Mouse (Mus musculus) kidney, adult 9 months (tissue): ENCODE measurements at regions not wholly inside any gene's neighbourhood (a gene's known extent, or its start where the extent isn't known, plus 50 kb on each side); places are given as distances from the start of the nearest gene placed in this dataset.

Experiments used
- DNase-seq: peaks from one replicate; pipeline ENCODE4 v3.0.0; 2022

DNA sequence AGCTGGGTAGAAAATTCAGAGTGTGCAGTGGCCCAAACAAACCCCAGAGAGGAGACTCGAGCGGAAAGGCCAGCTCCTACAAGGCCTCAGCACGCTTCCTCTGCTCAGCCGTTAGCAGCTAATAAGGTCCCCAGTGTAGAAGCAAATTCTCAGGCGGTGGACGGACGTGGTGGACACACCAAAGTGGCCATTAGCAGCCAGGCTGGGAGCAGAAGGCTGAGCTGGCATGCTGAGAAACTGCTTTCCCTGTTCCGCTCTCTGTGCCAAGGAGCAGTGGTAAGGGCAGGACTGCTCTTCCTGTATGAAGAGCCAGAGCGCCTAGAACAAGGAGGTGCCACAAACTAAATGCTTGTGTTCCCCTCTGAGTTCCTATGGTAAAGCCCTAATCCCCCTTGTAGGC lies 282.1 kb upstream of the Id2 start:
- no peak for DNase-seq

DNA sequence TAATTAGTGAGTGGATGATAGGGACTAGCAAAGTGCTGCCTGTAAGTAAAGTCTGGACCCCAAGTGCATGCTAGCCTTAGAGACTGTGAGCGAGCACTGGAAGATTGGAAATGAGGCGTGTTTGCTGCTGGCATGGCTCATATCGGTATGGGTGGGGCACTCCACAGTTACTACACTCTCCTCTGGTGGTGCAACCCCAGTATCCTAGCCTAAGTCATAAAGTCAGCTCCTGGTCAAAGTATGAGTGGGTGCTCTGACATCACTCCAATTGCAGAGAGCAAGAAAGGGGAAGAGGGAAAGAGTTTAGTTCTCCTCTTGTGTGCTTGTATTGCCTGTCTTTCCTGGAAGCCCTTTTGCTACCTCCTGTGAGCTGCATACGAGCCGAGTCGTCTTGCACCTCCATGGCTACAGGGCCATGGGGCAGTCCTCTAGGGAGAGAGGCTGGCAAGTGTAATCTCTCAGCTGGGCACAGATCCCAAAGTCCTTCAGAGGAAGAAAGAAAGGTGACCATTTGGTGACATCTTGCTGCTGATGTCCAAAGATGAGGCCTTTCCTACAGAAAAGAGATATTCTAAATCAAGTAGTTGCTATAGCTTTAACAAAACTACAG lies 281.2 kb upstream of the Id2 start:
- no peak for DNase-seq

DNA sequence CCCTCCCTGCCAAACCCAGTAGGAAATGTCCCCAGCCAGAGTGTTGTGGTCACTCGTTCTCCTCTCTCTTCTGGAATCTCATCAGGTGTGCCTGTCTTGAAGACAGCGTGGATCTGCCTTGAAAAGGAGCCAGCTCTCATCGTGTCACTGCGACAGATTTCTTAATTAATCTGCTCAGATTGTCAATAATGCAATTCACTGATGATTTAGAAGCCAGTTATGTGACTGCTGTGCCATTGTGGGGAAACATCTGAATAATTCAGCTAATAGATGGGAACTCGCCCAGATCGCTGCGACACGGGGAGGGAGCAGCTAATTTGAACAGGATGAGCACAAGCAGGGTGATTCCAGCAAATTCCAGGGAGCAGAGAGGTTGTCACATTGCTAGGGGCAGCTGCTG lies 279.5 kb upstream of the Id2 start:
- no peak for DNase-seq

DNA sequence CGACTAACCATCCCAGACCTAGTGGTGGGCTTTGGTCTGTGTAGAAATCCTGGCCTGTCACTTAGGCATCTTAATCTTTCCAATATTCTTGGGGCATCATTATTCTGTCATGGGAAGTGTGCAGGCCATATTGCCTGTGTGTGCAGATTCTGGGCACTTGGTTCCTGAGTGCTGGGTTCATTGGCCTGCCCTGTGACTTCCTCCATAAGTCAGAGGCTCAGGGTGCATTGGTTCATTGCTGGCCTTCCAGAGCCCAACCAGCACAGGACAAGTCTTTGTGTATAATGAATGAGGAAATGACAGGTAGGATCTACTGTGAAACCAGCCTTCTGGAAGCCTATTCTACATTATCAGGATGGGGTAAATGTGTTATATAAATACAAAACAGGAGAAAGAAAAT lies 270.6 kb upstream of the Id2 start:
- DNase-seq: no peak

DNA sequence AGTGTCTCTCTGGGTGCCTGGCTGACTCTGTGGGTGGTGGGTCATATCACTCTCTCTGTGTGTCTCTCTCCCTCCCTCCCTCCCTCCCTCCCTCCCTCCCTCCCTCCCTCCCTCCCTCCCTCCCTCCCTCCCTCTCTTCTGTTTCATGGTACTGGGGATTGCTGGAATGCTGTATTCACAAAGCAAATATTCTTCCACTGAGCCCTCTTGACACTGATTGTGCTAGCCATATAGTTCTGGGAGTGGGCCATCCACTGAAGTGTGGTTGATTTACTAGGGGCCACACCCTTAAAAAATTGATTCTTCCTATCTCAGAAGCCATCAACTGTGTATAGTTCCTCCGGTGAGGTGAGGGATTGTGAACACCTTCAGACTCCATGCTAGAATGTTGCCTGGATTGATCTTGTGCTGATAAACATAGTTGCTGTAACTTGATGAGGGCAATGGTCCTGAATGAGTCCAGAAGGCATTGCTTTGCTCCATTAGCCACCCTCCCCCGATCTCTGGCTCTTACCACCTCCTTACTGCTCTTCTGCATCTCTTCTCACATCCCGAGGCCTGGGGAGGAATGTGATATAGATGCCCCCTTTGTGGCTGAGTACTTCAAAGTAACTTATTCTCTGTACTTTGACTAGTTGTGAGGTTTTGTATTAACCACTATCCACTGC lies 268.8 kb upstream of the Id2 start:
- DNase-seq: peak; percentile 31

DNA sequence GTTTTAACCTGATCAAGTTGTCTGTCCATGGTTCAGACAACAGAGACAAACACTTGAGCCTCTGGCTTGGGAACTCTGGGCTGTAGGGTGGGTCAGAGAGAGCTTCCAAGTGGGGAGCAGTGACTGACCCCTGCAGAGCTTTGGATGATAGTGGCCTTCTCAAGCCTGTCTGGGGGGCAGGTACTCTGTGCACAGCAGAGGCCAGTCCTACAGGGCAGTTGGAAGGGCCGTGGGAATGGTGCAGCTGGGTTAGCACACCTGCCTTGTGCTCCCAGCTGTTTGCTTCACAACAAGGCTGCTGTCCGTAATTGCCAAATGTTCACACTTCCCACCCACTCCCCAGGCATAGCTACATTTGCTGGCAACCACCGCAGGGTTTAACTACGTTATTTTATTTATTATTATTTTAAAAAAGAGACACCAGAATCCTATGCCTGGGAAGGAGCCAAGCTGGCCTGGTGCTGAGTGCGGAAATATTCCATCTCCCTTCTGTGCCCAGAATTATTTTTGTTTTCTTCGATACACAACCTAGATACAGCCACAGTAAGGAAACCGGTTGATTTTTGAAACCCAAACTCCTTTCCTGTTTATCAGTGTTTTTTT lies 268.1 kb upstream of the Id2 start:
- DNase-seq: no peak

DNA sequence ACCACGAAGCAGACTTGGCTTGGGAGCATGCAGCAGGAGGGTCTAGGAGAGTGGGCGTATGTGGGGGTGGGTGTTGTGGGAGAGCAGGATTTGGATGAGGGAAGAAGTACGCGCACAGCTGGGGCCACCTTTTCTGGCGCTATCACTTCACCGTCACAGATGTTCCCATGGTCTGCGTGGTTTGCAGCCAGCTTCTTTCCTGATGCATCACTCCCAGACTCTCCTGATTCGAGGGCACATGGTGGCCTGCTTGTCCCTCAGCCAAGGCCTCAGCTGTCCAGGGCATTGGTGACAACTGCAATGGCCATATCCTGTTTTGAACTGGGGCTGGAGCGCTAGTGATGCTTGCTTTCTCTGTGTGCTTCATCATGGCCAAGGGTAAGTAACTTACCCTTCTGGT lies 266.9 kb upstream of the Id2 start:
- no peak for DNase-seq

DNA sequence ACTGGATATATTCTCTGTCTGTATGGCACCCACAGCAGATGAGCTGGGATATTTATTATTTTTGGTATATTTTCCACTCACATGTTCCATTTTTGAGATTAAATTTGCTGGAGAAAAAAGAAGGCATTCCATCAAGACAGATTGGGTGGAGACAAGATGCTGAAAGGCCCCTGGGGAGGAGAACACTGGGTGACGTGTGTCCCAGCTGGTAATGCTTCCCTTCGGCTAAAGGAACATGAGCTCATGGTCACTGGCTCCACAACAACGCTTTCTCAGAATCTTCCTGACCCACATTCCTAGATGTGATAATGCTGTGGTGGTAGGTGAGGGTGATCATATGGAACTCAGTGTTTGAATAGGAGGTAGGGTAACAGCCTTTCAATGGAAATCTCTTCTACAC lies 266.4 kb upstream of the Id2 start:
- DNase-seq: no peak

DNA sequence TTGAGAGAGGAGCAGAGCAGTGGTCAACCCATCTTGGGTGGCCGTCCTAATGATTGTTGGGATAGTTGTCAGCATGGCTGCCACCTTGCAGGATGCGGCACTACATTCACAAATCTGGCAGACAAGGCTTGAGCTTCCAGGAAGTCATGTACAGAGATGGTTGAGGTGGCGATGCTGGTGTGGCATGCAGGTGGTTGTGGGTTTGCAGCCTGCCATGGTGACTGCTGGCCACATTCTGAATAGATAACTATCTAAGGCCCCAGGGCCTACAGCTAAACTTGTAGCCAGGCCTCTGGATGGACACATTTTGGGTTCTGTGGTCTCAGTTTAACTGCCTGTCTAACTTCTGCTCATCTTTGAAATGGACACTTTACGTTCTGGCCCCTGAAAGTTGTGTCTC lies 265.8 kb upstream of the Id2 start:
- DNase-seq: no peak

DNA sequence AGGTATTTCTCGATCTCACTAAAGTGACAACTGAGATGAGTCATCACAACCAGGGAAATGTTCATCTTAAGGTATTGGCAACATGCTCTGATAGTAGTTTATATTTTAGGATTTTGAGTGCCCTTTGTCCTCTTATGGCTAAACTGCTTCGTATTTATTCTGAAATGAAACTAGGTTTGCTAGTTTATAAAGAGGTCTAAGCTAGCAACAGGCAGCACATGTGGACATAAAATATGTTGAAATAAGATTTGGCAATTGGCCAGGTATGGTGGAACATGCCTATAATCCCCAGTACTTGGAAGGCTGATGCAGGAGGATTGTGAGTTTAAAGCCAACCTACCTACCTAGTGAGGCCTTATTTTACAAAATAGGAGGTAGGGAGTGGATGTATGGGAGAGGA lies 263.8 kb upstream of the Id2 start:
- DNase-seq: no peak

DNA sequence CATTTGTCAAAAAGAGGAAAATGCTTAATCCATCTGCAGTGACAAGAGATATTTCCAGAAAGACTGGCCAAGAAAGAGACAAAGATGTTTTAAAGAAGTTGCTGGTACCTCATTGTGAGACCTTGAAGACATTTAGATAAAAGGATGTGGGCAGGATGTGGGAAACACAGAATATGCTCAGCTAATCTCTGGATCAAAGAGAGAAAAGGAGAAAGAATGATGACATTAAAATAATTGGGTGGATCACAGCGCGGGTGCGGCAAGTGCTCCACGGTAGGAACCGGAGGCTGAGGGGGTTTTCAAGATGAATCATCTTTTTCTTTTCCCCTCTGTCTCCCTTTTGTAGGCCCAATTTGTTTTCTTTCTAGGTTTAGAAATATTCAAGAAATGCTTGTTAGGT lies 263.0 kb upstream of the Id2 start:
- DNase-seq: no peak

DNA sequence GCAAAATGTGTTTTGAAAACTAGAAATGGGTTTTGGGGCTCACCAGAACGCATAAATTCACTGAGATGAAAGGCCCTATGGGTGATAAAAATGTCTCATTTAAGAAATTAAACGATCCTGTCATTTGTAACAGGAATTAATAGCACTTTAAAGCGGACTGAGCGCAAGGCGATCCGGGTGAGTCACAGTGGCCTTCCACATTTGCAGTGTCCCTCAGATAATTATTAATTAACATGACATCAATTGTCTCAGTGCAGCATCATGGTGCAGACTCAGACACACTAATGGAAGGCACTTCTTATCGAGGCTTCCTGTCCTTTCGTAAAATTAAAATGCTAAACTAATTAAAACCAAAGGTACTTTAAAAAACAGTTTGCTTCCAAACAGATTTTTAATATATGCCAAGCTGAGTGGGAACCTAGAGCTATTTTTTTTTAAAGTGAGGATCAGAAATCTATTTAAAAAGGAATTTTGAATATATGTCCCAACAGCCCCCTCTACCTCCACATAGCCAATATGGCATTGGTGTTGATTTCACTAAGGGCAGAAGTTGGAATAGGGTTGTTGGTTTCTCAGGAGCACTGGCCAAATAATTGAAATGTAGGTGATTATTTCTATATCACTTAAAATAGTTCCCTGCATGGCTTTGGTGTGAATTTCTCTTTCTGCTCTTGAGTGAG lies 262.0 kb upstream of the Id2 start:
- DNase-seq: no peak

DNA sequence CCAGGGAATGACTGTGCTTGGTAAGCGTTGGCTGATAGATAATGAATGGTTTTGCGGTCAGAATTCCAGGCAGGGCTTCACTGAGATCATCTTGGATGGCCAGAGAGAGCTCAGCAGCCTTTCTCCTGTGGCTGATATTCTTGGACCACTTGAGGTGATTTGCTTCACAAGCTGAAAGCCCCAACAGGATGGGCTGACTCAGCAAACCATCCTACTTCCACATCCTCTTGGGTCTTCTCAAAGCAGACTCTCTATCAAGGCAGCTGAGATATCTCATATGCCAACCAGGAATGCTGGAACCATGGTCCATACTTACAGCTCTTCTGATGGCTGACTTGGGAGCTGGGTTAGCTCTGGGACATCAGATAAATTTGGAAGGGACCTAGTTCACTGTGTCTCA lies 259.8 kb upstream of the Id2 start:
- no peak for DNase-seq

DNA sequence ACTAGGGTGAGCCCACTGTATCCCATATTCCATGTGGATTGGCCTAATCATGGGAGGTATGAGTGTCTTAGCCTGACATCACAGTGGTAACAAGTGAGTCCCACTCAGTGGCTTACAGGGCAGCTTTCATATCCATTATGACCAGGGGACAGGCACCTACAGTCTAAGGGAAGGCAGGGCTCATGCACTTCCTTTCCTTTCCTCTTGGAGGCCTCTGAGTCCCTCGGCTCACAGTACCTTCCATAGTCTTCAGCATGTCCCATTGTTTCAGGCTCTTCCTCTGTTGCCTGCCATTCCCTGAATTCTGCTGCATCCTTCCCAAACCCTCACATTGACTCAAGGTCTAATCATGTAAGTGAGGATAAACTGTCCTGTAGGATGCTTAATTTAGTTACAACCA lies 258.3 kb upstream of the Id2 start:
- DNase-seq: no peak

DNA sequence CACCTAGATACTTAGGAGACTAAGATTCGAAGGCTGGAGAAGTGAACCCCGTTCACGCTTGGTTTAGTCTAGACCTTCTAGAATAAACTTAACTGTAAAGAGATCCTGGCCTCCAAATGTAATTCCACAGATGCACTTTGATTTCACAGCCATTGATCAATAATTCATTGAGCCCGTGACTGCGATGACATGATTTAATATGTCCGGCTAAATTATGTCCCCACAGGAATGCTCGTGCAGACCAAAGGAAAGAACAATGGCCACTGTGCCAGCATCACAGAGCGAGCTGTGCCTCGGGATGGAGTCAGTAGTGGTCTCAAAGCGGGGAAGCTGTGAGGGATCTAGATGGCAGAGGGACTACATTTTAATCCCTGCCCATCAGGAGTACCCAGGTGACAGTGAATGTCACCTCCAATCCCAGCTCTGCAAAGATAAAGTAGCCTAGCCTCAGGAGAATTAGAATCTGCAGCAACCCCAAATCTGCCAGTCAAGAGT lies 256.5 kb upstream of the Id2 start:
- DNase-seq: no peak

DNA sequence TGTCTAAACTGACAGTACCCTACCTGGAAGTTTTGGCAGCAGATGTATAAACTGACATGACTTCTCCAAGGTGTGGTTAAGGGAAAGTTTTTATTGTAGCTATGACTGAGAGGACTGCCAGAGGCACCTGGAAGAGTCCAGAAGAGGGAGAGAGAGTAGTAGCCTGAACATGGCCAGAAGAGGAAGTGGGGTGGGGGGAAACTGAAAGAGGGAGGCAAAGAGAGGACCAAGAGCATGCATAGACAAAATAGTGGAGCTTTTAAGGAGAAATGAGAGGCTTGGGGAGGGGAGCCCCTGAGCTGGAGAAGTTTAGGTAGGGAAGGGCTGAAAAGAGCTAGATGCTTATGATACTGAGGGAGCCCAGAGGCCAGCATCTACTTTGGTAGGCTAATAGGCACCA lies 255.2 kb upstream of the Id2 start:
- DNase-seq: no peak

DNA sequence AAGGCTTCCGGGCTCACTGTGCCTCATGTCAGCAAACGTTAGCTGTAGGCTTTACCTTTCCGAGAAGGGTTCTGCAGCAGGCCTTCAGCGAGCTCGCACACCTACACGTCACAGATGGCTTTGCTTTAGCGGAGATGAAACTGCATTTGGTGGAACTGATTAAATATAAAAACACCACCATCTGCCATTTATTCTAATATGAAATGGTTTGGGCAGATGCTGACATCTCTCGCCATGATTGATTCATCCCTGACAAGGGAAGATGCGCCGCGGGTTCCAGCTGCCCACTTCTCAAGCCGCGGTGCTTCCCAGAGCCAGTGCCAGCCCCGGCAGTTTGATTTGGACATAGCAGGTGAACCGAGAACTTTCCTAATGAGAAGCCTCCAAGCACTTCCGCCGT lies 247.4 kb upstream of the Id2 start:
- no peak for DNase-seq

DNA sequence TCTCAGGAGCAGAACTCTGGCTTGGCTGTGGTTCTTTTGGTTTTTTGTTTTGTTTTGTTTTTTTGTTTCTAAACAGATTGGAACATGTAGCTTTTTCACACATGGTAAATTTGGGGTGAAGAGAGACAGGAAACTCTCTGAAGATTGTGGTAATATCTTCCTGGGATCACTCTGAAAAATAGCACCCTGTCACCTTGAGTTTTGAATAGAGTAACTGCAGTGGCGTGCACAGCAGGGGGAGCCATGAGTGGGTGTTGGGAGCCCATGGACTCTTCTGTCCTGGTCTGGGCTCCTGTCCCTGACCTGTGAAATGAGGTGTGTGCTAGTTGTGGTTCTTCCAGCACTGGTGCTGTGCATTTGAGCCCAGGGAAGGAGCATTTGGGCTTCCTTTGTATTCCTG lies 241.8 kb upstream of the Id2 start:
- no peak for DNase-seq

DNA sequence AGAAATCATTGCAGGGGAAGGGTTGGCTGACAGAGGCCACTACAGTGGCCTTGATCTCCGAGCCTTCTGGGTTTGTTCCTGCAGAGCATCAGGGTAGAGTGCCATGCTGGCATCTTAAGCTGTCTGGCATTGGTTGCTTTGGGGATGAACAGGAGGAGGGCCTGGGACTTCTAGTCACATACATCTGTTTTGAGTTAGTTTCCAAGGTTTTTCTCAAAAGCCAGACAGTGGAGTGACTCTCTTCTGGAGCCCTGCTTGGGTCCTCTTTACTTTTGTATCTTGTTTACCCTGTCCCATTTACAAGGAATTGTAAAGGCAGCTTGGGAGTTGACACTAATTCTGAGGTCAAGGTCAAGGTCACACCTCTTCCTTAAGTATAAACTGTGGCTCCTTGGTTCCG lies 239.0 kb upstream of the Id2 start:
- no peak for DNase-seq

DNA sequence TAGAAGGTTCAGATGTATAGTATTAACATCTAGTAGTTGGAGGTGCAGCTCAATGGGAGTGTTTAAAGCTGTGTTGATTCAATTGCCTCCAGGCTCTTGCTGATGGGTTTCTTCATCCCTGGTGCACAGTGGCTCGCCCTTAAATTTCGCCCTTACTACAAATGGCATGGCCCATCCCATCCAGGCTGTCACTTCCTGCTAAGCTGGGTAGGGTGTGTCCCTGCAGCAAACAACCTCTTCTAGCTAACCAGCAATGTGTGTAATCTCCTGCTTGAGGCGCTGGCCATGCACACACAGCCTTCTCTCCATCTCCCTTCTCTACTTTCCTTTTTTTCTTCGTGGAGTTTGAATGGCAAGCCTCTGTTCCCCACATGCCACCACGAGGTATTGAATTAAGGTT lies 238.1 kb upstream of the Id2 start:
- DNase-seq: no peak

DNA sequence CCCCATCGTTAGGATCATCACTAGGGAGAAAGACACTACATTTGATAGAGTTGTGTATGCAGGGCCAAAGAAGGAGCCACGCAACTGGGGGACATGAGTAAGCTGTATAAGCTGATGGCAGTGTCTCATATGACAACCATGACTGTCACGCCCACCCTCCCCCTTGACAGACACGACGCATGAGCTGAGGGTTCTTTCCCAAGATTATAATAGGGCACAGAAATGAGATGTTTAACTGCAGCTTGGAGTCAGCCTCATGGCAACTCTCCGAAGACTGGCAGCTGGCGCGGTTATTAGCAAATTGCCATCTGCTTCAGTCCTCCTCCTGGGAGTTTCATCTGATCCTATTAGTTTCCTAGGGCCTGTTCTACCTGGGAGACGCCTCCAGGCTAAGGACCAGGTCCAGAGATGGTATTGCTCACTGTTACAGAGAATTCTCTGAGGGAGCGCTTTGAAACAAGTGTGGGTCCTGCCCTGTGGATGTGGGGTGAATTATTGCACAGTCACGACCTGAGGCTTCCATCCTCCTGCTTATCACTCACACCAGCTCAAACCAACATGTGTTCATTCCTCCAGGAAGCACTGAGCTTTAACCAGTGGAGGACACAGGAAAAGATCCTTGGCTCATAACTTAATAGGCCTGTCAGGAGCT lies 235.6 kb upstream of the Id2 start:
- DNase-seq: no peak

DNA sequence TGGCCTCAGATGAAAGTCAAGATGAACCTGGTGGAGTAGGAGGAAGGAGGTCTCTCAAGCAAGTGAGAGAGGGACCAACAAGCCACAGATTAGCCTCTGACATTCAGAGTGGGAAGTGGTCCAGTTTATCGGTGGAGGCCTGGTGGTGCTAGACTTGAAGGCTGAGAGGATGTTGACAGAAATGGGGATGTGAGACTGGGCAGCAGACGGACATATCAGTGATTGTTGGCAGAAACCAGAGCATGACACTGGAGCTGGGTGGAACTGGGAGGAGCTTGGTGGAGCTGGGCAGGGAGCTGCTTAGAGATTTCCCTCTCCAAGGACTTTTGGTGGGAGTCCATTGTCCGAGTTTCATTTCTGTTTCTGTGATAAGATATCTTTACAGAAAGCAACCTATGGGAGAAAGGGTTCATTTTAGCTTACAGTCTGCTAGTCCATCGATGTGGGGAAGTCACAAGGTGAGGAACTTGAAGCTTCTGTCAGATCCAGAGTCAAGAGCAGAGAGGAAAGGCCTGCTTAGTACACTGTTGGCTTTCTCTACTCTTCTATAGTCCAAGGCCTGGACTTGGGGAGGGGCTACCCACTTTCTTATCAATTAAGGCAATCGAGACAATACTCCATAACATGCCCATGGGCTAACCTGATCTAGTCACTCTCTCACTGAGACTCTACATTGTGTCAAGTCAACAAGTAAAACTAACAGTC lies 233.2 kb upstream of the Id2 start:
- DNase-seq: peak; percentile 18

DNA sequence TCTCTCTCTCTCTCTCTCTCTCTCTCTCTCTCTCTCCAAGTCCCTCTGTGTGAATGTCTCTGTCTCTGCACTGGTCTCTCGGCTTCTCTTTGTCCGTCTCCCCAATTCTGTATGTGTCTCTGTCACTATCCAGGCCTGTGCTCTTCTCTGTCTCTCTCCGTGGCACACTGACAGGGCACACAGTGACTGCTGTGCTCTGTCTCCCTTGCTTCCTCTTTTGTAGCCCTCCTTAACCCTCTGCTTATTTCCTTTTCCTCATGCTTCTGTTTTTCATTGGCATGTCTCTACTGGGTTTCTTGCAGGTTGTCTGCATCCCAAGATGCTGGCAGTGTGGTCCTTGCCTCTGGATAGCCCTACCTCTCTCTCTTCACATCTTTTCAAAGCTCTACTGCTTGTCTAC lies 229.0 kb upstream of the Id2 start:
- DNase-seq: no peak
